Mouse (Mus musculus) layer of hippocampus, adult 2 months (tissue): Measurements from ENCODE around the gene Fmnl1. TPM values are rescaled to one million over a fixed set of nuclear protein-coding genes. Genes with fewer than 3 reads are reported as not detected.

ENCODE experiments used
- DNase-seq, 2 experiments: peaks; one replicate each; pipeline ENCODE4 v3.0.0; 2022; ENCODE audit warnings: low spot score in 2 of 2
- H3K27ac ChIP-seq: fragments of 200-600 bp; 2 replicates; pipeline ENCODE4 v1.8.1; 2022
- H3K4me3 ChIP-seq: fragments of 200-600 bp; 2 replicates; pipeline ENCODE4 v1.8.1; 2022; ENCODE audit warnings: mild to moderate bottlenecking
- CTCF ChIP-seq: fragments of 200-600 bp; conservative IDR thresholded peaks from 2 replicates; pipeline ENCODE4 v1.8.1; 2022; ENCODE audit warnings: antibody characterized with exemption, mild to moderate bottlenecking, moderate library complexity
- total RNA-seq, 2 experiments: library from RNA; stranded (reverse); gene quantifications; 2 replicates each; pipeline ENCODE4 v1.2.3; 2021

Gene Fmnl1
- total RNA-seq, 2 experiments from 2014 or later = 142 to 156 TPM

DNA sequence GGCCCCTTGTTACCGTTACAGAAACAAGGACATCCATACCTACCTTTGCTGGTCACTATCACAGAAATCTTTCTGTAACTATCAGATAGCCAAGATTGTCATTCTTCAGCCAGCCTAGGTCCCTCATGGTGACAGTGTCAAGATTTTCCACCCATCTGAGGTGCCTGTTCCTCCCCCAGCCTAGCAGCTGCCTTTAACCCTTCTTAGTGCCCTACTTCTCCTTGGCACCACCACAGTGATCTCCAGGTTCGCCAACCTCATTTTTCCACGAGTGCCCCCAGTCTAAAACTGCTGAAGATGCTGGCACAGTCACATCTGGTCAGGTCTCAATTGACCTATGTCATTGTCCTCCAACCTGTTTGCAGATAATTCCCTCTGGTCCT is 805 bp upstream of the Fmnl1 start:
- no peak for DNase-seq

DNA sequence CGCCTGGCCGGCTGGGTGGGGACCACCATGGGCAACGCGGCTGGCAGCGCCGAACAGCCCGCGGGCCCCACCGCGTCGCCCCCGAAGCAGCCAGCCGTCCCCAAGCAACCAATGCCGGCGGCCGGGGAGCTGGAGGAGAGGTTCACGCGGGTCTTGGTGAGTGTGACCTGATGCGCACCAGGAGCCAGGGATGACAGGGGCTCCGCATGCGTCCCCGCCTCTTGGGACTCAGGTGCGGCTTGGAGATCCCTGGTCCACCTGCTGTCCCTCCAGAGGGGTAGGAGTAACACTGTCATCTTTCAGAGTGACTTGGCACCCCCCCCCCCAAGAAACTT is 346 bp downstream of the Fmnl1 start:
- no peak for DNase-seq
- Histone ChIP-seq H3K4me3 (peak overlapping the region; percentile 57), H3K27ac (peak overlapping the region; percentile 97)
- TF ChIP-seq CTCF = no peak

More for the DNA sequence above, 805 bp upstream of the Fmnl1 start:
- peak overlapping the region; percentile 57 for H3K4me3 ChIP-seq
- peak overlapping the region; percentile 97 for H3K27ac ChIP-seq
- TF ChIP-seq CTCF = no peak

DNA sequence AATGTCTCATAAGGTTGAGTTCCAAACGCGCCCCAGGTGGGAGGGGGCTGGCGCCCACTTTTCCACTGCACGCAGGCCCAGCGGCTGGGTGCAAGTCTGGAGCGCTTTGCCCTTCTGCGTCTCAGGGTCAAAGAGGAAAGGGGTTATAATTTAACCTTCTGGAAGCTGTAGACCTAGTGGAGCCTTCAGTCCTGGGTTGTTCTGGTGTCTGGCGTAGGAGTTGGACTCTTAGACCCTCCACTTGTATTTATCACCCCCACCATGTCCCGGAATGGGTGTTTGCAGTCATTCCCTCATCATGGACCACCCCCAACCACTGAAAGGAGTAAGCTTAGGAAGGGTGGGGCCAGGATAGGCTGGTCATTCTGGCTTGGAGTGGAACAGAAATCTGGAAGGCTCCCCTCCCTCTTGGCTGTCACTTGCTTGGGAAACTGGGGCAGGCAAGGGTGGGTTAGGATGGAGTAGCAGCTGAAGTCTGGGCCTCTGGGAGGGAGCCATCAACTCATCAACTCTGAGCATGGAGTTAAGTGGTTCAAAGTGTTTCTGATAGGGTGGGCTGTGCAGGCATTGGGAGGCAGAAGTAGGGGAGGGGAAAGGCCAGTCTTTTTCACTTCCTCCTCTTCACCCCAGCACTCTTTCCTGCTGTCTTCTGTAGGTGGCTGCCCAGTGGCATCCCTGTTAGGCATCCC is 940 bp downstream of the Fmnl1 start:
- Histone ChIP-seq H3K27ac (peak overlapping the region; percentile 97), H3K4me3 (peak overlapping the region; percentile 57)
- DNase-seq = no peak
- TF ChIP-seq CTCF = no peak

DNA sequence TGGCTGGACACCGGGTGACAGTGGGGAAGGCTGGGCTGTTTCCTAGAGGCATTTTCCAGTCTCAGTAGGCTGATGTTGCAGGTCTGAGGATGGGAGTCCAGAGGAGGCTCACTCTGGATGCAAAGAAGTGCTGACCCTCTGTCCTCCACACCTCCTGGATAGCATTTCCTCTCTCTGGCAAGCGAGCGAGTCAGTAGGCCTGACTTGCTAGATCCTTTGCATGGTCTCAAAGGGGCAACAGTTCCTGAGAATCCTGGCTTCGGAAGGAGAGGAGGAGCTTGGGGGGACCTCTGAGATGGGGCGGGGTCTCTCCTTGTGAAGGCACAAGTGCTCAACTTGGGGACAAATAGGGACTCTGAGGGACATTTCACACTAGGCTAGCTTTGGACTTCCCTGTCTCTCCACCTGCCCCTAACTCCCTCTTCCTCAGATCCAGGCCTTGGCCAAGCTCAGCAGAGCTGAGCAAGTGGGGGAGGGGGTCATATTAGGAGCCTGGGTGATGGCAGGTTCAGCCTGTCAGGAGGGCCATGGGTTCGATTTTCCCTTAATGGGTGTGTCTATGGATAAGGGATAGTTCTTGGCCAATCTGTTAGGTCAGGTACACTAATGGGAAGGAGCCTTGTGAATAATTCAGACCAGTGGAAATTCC is 1.6 kb downstream of the Fmnl1 start:
- TF ChIP-seq CTCF = no peak
- peak overlapping the region; percentile 97 for H3K27ac ChIP-seq
- H3K4me3 ChIP-seq = peak overlapping the region; percentile 57
- DNase-seq = no peak

DNA sequence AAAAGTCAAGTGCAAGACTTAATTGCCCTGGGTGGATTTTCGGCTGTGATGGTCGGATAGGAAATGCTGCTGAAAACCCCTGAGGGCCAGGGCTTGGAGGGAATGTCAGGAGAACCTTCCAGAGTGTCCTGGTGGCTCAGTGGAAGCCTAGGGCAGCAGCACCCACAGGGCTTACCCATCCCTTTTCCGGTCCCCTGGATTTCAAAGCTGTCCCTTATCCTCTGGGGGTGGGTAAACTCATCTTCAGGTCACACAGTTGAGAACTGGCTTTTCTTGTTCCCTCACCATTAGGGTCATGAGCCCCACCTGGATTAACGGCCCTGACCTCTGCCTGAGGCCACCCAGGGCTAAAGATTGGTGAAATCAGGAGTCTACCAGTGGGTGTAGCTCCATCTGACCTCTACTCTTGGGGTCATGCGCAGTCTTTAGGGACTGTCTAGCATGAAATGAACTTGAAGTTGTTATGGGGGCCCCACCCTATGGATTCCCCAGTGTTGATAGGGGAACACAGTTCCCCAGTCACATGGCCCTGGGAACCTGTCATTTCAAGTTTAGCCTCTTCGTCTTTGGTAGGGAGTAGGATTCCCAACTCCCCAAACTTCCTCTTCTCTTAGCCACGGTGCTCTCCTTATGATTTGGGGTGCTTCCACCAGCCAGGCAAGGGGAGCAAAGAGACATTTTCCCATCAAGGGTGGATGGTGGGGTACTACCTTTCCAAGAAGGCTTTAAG is 2.3 kb downstream of the Fmnl1 start:
- DNase-seq = no peak
- H3K27ac ChIP-seq = peak overlapping the region; percentile 97
- peak overlapping the region; percentile 57 for H3K4me3 ChIP-seq
- no peak for TF ChIP-seq CTCF

GRCm38 (mm10) chr11:103173771-103174344 is 3.0 kb downstream of the Fmnl1 start:
- peak overlapping the region; percentile 37 for H3K4me3 ChIP-seq
- TF ChIP-seq CTCF = no peak
- no peak for DNase-seq
- H3K27ac ChIP-seq = peak overlapping the region; percentile 97

- no peak for TF ChIP-seq CTCF
- Histone ChIP-seq H3K4me3 (no peak overlapping the region; the same call in 1 of the 2 replicates), H3K27ac (peak overlapping the region; percentile 97)
- no peak for DNase-seq
Measured at GRCm38 (mm10) chr11:103174411-103174832, 3.5 kb downstream of the Fmnl1 start.

DNA sequence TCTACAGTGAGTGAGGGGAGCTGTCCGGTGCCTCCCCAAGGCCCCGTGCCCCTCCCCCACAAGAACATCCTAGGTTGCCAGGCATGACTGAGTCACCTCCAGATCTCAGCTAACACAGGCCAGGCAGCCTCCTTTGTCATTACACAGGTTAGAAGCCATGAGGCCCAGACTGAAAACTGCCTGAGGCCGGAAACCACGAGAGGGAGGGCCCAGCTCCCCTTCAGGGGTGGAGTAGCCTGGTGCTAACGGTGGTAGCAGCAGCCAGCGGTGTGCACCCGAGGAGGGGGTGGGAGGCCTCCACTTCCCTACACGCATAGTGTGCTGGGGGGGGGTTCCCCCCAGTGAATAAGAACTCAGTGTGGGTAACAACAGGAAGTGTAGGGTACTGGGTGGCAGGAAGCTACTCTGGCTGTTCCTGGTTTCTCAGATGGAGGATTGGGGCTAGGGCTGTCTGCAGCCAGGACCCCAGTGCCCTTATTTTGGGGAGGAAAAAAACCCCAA is 4.0 kb downstream of the Fmnl1 start:
- no peak for TF ChIP-seq CTCF
- peak overlapping the region; percentile 97; the same call in 1 of the 2 replicates for H3K27ac ChIP-seq
- DNase-seq = no peak
- no peak overlapping the region for H3K4me3 ChIP-seq

DNA sequence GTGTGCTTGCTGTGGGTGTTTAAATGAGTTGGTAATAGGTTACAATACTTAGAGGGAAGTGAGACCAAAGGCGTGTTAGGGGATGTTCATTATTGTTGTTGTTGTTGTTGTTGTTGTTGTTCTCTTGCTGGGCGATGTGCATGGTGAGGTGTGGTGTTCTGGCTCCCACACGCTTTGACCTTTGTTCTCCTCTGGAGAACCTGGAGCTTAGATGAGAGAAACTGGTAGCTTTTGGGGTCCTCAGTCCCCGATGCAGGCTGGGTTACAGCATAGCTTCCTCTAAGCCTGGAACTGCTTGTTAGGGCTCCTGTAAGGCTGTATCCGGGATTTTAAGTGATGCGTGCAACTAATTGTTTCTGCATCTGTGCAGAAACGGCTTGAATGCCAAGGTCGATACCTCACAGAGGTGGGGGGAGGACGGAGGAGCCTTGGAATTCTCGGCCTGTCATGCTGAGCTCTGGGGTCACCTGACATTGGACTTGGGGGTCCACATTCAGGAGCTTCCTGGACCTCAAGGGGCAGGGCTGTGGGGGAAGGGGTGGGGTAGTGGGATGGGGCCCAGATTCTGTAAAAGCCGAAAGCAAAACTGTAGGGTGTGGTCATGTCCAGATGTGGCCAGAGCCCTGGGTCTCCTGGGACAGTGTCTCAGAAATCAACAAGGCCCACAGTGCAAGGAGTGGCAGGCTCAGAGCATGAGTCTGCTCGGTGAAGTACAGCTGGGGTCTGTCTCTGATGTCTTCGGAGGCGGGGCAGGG is 5.0 kb downstream of the Fmnl1 start:
- DNase-seq = no peak
- no peak for TF ChIP-seq CTCF
- Histone ChIP-seq H3K27ac (0 out of 2 replicates have a peak overlapping the region, but pooled peaks have one; percentile 11), H3K4me3 (no peak overlapping the region)

DNA sequence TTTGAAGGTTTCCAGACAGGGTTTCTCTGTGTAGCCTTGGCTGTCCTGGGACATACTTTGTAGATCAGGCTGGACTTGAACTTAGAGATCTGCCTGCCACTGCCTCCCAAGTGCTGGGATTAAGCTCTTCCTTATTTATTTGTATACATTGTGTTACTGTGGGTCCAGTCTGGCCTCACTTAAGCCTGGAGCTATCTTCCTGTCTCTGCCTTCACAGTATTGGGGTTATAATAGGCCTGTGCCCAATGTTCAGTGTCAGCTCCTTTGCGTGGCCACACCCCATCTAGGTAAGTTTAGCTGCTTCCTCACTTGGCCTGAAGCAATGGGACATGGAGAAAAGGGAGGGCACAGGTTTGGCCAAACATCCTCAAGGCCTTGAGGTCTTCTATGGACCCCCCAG is 5.6 kb downstream of the Fmnl1 start:
- peak overlapping the region; percentile 51; the same call in 1 of the 2 replicates for H3K27ac ChIP-seq
- TF ChIP-seq CTCF = no peak
- no peak for DNase-seq

GRCm38 (mm10) chr11:103177216-103177615 is 6.3 kb downstream of the Fmnl1 start:
- TF ChIP-seq CTCF = no peak
- DNase-seq = no peak
- Histone ChIP-seq H3K4me3 (no peak overlapping the region; the same call in 1 of the 2 replicates), H3K27ac (peak overlapping the region; percentile 51; the same call in 1 of the 2 replicates)

More for the DNA sequence above, 5.6 kb downstream of the Fmnl1 start:
- no peak overlapping the region for H3K4me3 ChIP-seq
